Mouse (Mus musculus) hindbrain, embryonic 10.5 days (tissue): Measurements from ENCODE around the gene Gng4. TPM values are rescaled to one million over a fixed set of nuclear protein-coding genes. Genes with fewer than 3 reads are reported as not detected.

Experiments
- DNase-seq: peaks from one replicate; pipeline ENCODE4 v3.0.0-alpha.2; 2017; ENCODE audit warnings: low spot score
- H3K27ac ChIP-seq: fragments of 300-500 bp; sonication (generic); 2 replicates; pipeline ENCODE4 v1.5.1; 2016; ENCODE audit warnings: mild to moderate bottlenecking, moderate library complexity
- H3K27me3 ChIP-seq: fragments of 300-500 bp; sonication (generic); 2 replicates; pipeline ENCODE4 v1.6.1; 2016; ENCODE audit warnings: mild to moderate bottlenecking; ENCODE audit not compliant: poor library complexity, insufficient read depth, severe bottlenecking
- H3K36me3 ChIP-seq: fragments of 300-500 bp; sonication (generic); 2 replicates; pipeline ENCODE4 v1.6.1; 2016; ENCODE audit warnings: mild to moderate bottlenecking, moderate library complexity
- H3K4me1 ChIP-seq: fragments of 300-500 bp; sonication (generic); replicated peaks from 2 replicates; pipeline ENCODE4 v1.6.1; 2016; ENCODE audit warnings: mild to moderate bottlenecking
- H3K4me3 ChIP-seq: fragments of 300-500 bp; sonication (generic); 2 replicates; pipeline ENCODE4 v1.5.1; 2016; ENCODE audit warnings: mild to moderate bottlenecking, moderate library complexity
- H3K9me3 ChIP-seq: fragments of 300-500 bp; sonication (generic); 2 replicates; pipeline ENCODE4 v1.6.1; 2016; ENCODE audit warnings: mild to moderate bottlenecking, moderate library complexity
- WGBS: fragments of 180-500 bp; shearing (Covaris S2); methylation state at CpG from one replicate; pipeline ENCODE4 v1.1.7; 2016; 5-methylcytosine and 5-hydroxymethylcytosine counted together
- polyA plus RNA-seq: library from polyadenylated mRNA; unstranded; fragments of >200 nt; fragmentation: Nextera tagmentation; extraction: Ambion mirVana; gene quantifications from 2 replicates; pipeline ENCODE4 v1.2.1, GENCODE M21; 2016

Gng4 gene
- 1.7 and 2.9 TPM in 2 replicates for polyA plus RNA-seq

- Histone ChIP-seq H3K4me1 (peaks cover 21% of the 10 kb centered on the region), H3K4me3 (peak within 1 kb of the TSS; percentile 63), H3K9me3 (no peaks in the 10 kb centered on the region), H3K27ac (peak within 1 kb of the TSS; percentile 71), H3K36me3 (no peaks in the 10 kb centered on the region), H3K27me3 (peaks cover 52% of the 10 kb centered on the region)
- DNase-seq: peak; percentile 55
- WGBS: 1% methylated on average over 43 of the region's 43 CpGs
These were observed at the start of gene Gng4 for GRCm38 (mm10) chr13:13783894-13784419. Gng4 (plus strand) TSS chr13:13784059.

- H3K36me3 ChIP-seq: peaks cover 14% of the 10 kb centered on the region
- 94% methylated on average over 4 of the region's 4 CpGs for WGBS
- no peaks in the 10 kb centered on the region for H3K27me3 ChIP-seq
- DNase-seq: no peak
- no peaks in the 10 kb centered on the region for H3K4me1 ChIP-seq
- no peak overlapping the region for H3K27ac ChIP-seq
- H3K4me3 ChIP-seq: no peak overlapping the region
- H3K9me3 ChIP-seq: no peaks in the 10 kb centered on the region
These were observed 44.6 kb upstream of the Gng4 start for GRCm38 (mm10) chr13:13739232-13739631.

DNA sequence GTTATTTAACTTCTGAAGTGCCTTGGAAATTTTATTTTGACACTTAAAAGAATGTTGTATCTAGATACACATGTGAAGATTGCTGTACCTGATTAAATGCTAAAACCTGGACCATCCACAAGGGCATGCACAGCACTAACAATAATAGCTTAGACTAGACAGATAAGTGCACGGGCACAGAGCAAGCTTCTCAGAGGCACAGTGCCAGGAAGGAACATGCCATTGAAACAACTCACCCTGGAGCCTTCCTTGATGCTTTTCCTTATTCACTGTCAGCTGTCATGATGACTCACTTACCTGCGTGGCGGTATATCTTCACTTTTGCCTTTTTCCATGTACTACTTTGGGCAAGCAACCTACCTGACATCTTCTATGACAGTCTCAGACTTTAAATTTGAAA lies 37.9 kb upstream of the Gng4 start:
- H3K27ac ChIP-seq: no peak overlapping the region
- no peaks in the 10 kb centered on the region for H3K4me1 ChIP-seq
- WGBS: 90% methylated on average over 3 of the region's 3 CpGs
- peaks cover 29% of the 10 kb centered on the region for H3K36me3 ChIP-seq
- H3K4me3 ChIP-seq: no peak overlapping the region
- H3K9me3 ChIP-seq: no peaks in the 10 kb centered on the region
- no peak for DNase-seq
- H3K27me3 ChIP-seq: no peaks in the 10 kb centered on the region

DNA sequence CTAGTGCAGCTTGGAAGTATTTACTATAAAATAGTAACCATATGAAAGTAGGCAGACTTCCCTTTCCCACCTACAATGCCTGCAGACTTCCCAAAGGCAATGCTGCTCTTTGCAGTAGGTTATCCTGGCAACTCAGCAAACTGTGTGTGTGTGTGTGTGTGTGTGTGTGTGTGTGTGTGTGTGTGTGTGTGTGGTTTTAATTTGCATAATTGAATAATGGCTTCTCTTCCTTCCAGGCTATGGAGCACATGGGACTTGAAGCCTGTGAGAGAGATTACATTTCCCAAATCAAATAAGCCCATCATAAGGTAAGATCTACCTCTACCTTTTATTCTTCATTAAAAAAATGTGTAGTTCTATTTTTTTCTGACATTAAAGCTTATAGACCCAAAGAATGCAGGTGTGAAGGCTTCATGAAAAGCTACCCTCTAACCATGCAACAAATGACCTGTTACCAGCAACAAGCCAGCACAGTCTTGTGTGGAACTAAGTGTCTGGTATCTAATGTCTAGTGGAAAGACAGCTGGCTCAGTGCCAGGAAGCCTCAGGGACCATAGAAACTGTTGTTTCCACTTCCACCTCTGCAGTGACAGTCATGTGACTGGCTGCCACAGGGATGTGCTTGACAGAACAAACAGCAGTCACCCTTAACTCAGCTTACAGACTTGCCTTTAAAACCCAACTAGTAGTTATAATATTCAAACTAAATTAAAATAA lies 7.9 kb upstream of the Gng4 start:
- Histone ChIP-seq H3K27ac (no peak overlapping the region), H3K4me3 (no peak overlapping the region), H3K9me3 (no peaks in the 10 kb centered on the region), H3K4me1 (no peaks in the 10 kb centered on the region), H3K36me3 (peaks cover 8% of the 10 kb centered on the region; the same call in 1 of the 2 replicates), H3K27me3 (no peaks in the 10 kb centered on the region)
- no peak for DNase-seq

DNA sequence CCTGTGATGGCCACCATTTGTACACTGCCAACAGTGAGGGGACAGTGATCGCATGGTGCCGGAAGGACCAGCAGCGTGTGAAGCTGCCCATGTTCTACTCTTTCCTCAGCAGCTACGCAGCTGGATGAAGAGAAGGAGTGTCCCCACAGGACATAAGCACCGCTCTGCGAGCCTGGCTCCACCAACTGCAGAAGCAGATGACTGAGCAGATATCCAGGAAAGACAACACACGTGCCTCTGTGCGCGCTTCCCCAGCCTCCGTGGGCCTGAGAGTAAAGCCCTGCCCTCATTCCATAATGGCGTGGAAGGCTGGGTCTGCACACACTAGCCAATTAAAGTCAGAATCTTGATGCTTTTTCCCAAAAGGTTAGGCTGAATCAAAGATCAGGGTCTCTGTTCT lies 6.8 kb upstream of the Gng4 start:
- no peak for DNase-seq
- Histone ChIP-seq H3K36me3 (peaks cover 8% of the 10 kb centered on the region; the same call in 1 of the 2 replicates), H3K4me1 (no peaks in the 10 kb centered on the region), H3K27ac (no peak overlapping the region), H3K4me3 (no peak overlapping the region), H3K27me3 (no peaks in the 10 kb centered on the region), H3K9me3 (no peaks in the 10 kb centered on the region)
- WGBS: 91% methylated on average over 11 of the region's 11 CpGs

DNA sequence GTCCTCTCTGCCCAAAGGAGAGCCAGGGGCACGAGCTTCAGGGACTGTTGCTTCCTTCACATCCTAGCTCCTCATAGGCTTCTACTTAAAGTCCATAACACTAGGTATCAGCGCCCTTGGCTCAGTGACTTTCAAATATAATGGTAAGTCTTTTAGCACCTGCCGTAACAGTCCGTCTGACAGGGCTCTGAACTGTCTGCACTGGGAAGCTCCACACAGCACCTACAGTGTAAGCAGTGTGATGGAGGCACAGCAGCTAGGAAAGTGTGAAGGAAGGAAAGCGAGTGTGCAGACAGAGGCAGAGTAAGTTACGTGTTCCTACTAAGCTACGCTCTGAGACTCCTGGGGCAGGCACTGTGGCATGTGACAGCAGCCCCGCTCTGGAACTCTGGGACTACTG lies 6.2 kb upstream of the Gng4 start:
- no peaks in the 10 kb centered on the region for H3K4me1 ChIP-seq
- H3K9me3 ChIP-seq: no peaks in the 10 kb centered on the region
- 85% methylated on average over 8 of the region's 8 CpGs for WGBS
- H3K27me3 ChIP-seq: peaks cover 4% of the 10 kb centered on the region
- no peak overlapping the region for H3K4me3 ChIP-seq
- H3K36me3 ChIP-seq: peaks cover 8% of the 10 kb centered on the region; the same call in 1 of the 2 replicates
- no peak for DNase-seq
- H3K27ac ChIP-seq: no peak overlapping the region

DNA sequence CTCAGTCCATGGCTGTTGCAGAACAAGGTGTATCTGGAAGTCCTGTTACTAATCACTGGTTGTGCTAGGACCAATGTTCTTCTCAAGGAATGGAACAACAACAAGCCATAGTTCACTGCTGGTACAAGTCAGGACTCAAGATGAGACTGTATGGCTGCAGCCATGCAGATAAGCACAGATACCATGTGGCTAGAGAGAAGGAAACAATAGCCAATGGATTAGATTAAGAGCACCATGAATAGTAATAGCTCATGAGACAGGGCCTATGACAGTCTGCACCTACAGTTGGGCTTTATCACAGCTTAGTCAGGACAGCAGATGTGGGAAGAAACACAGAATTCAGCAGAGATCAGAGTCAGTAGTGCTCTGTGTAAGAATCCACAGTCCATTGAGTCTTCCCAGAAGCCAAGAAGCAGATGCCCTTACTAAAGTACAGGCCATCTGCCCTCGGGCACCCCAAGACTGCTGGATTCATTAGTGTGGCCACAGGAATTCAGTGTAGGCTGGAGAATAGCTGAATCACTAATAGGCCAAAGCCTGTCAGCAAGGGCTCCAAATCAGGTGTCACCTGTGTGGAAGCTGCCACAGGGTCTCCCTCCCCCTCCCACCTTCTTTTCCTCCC lies 4.9 kb upstream of the Gng4 start:
- 83% methylated on average over 1 of the region's 1 CpGs for WGBS
- DNase-seq: no peak

GRCm38 (mm10) chr13:13780271-13780670 lies 3.6 kb upstream of the Gng4 start:
- DNase-seq: no peak
- Histone ChIP-seq H3K27me3 (peaks cover 29% of the 10 kb centered on the region), H3K9me3 (no peaks in the 10 kb centered on the region), H3K4me3 (no peak overlapping the region), H3K27ac (no peak overlapping the region), H3K36me3 (peaks cover 8% of the 10 kb centered on the region; the same call in 1 of the 2 replicates), H3K4me1 (peaks cover 17% of the 10 kb centered on the region)
- 80% methylated on average over 3 of the region's 3 CpGs for WGBS

More for the DNA sequence above, 4.9 kb upstream of the Gng4 start:
- H3K27me3 ChIP-seq: peaks cover 16% of the 10 kb centered on the region
- H3K4me3 ChIP-seq: no peak overlapping the region
- peaks cover 8% of the 10 kb centered on the region; the same call in 1 of the 2 replicates for H3K36me3 ChIP-seq
- no peak overlapping the region for H3K27ac ChIP-seq
- H3K9me3 ChIP-seq: no peaks in the 10 kb centered on the region
- H3K4me1 ChIP-seq: peaks cover 4% of the 10 kb centered on the region

GRCm38 (mm10) chr13:13781026-13781425 lies 2.8 kb upstream of the Gng4 start:
- WGBS: 75% methylated on average over 4 of the region's 4 CpGs
- DNase-seq: no peak
- Histone ChIP-seq H3K36me3 (peaks cover 8% of the 10 kb centered on the region; the same call in 1 of the 2 replicates), H3K27me3 (peaks cover 37% of the 10 kb centered on the region), H3K27ac (no peak overlapping the region), H3K4me1 (peaks cover 21% of the 10 kb centered on the region), H3K4me3 (no peak overlapping the region), H3K9me3 (no peaks in the 10 kb centered on the region)

GRCm38 (mm10) chr13:13783296-13783695 lies 563 bp upstream of the Gng4 start:
- no peak for DNase-seq
- Histone ChIP-seq H3K27ac (no peak overlapping the region), H3K4me1 (peaks cover 21% of the 10 kb centered on the region), H3K36me3 (no peaks in the 10 kb centered on the region), H3K9me3 (no peaks in the 10 kb centered on the region), H3K27me3 (peaks cover 52% of the 10 kb centered on the region), H3K4me3 (no peak overlapping the region; the same call in 1 of the 2 replicates)
- 46% methylated on average over 7 of the region's 7 CpGs for WGBS

DNA sequence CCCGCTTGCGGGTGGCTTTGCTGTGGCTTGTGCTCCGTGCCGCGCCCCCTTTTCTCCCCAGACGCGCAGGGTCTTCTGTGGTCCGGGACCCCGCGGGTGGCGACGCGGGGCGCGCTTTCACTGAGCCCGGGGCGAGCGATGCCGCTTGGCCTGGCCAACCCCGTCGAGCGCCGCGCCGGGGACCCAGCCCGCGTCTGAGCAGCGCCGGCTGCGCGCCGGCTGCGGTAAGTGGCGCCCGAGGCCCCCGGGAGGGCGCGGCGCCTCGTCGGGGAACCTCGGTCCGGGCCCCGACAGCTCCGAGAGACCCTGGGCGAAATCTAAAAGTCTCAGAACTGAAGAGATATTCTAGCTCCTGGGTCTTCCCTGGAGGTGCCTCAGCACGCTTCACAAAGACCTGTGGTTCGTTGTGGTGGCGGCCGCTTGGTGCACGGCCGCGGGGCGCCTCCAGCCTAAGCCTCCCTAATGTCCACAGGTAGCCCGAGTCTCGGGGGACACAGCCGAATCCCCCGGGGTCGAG lies 619 bp downstream of the Gng4 start:
- no peaks in the 10 kb centered on the region for H3K36me3 ChIP-seq
- DNase-seq: peak; percentile 38
- peaks cover 21% of the 10 kb centered on the region for H3K4me1 ChIP-seq
- H3K4me3 ChIP-seq: peak overlapping the region; percentile 63
- under 1% methylated on average over 57 of the region's 59 CpGs for WGBS
- peaks cover 52% of the 10 kb centered on the region for H3K27me3 ChIP-seq
- H3K27ac ChIP-seq: peak overlapping the region; percentile 71
- H3K9me3 ChIP-seq: no peaks in the 10 kb centered on the region

DNA sequence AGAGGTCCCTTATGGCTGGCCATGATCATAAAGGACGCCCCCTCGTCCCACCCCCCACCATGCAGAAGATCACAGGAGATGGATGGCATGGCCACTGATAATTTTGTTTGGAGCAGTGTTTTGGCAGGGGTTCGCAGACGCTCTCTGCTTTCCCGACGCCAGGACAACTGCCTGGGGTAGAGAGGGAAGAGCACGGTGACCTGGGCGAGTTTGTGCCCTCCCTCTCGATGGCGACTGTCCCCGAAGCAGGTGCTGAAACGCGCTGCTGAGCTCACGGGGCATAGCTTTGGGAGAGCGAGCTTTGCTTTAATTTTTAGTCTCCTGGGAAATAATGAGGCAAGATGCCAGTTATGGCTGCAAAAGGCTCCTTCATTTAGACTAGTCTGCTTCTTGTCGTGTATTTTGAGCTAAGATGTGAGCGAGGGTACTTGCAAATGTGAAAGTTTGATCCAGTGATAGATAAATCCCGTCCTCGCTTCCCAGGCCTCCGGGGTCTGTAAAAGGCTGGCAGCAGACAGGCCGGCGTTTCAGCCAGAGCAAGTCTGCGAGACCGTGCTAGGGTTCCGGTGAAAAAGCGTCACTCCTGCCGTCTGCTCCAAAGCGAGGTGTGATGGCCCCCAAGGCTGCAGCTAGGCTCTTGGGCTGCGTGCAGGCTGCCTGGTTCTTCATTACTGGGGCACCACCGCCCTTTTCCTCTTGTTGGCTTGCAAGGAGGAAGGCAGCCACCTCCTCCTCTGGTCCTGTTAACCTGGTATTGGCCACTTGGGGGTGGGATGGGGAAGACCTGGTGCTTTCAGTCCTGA lies 1.3 kb downstream of the Gng4 start:
- peak; percentile 42 for DNase-seq
- H3K4me1 ChIP-seq: peaks cover 21% of the 10 kb centered on the region
- H3K9me3 ChIP-seq: no peaks in the 10 kb centered on the region
- peak overlapping the region; percentile 71; the same call in 1 of the 2 replicates for H3K27ac ChIP-seq
- H3K4me3 ChIP-seq: peak overlapping the region; percentile 63
- no peaks in the 10 kb centered on the region for H3K36me3 ChIP-seq
- under 1% methylated on average over 30 of the region's 30 CpGs for WGBS
- peaks cover 52% of the 10 kb centered on the region for H3K27me3 ChIP-seq
